Mouse (Mus musculus): Measurements from ENCODE around the gene Aipl1.

The Aipl1 gene

DNA sequence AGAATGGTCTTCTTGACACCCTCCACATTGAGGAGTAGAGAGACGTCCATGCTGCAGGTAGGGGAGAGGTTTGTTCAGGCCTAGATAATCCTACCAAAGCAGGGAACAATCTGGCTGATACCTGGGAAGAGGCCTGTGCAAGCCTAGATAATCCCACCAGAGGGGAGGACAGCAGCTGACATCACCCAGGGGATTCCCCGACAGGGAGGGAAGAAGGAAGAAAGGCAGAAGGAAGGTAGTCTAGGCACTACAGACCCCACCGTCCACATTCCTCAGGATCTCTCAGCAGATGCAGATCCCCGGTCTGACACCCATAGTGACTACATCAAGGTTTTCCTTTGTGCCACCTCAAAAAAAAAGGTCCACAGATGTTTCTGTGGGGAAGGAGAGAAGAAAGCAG, at the start of gene Aipl1:
Aipl1 (minus strand) TSS at position 101 of the 400 bp plus-strand sequence.
- DNase-seq (ENCODE audit: low spot score), result no peak

DNA sequence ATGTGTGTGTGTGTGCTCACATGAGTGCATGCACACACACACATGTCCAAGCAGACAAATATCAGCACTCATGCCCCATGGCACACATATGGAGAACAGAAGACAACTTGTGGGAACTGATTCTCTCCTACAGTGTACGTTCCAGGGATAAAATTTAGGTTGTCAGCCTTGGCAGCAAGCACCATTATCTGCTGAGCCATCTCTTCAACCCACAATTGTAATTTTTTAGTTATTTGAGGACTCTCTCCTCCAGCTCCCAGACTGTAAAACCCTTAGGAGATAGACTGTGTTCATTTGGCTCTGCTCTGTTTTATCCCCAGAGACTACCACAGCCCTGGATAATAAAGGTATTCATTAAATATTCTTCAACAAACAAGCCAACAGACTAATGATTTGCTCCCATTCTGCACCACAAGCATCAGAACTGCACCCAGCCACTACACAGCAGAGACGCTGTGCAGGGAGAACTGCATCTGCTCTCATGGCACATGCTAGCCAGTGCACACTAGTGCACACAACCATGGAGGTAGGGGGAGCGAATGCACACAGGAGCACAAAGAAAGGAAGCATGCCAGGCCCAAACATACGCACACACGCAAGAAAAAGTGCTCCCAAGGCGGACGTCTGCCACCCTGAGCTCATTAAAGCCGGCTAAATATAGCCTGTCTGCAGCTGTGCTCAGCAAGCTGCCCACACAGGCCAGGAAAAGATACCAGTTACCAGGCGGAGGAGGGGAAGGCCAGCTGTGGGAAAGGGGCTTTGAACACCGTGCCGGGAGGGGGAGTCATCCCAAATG, 49.1 kb upstream of the Aipl1 start:
- DNase-seq (ENCODE audit: low spot score), result no peak

DNA sequence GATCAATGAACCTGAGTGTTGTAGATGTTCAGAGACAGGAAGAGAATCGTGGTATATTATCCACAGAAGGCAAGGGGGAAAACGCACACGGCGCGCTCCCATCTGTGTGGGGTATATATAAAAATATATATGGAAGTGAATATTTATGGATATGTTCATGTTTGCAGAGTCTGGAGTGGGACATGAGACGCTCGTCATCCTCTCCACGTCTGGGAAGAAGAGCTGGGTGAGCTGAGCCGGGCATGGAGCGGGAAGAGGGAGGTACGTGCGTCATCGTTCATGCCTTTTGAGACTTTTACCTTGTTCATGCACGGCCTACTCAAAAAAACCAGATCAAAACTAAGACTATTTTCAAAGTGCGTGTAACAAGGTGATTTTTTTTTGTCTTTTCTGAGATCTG, 47.0 kb upstream of the Aipl1 start:
- no peak for DNase-seq (ENCODE audit: low spot score)

DNA sequence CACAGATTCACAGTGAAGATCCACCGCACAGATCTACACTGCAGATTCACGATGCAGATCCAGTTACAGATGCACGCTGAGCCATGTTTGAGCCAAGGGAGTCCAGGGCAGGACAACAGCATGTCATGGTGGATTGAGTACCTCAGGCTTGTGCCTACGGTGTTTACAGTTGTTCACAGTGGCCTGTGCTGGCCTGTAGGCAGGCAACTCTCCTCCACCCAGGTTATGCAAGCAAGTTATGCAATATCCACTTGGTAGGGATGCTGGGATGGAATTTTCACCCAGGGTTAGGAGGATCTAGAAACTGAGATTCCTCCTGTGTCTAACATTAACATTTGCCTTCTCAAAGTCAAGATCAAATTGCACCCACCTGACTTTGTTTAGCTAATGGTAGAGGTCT, 45.3 kb upstream of the Aipl1 start:
- no peak for DNase-seq (ENCODE audit: low spot score)

DNA sequence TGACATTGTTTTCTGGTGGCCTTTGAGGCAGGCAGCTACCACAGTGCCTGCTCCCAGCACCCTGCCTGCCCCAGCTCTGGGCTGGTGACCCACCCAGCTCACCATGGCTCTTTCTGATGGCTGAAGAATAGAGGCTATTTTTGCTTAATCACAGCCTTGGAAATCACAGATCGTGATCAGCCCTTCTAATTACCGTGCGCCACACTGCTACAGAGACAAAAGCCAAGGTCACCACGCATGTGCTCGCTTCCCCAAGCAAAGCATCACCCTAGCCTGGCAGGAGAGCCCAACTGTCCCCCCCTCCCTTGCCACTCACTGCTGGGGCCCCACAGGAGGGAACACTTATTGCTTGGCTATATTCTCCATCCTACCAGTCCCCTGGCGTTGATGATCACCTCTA, 43.2 kb upstream of the Aipl1 start:
- DNase-seq (ENCODE audit: low spot score), result no peak

DNA sequence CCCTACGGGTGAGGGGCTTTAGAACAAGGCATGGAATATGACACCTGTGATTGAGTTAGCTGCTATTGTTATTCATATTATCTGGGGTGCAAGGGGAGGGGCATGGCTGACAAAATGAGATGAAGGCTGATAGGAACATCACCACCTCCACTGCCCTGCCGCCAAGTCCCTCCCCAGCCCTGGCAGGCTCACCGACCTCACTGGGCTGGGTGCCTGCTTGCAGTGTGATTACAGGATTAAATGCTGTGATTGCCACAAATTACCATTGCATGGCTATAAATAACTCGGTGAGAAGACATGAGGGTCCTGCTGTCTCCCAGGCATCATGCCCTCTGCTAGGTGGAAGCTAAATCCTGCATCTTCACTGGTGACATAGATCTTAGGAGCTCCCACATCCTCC, 41.3 kb upstream of the Aipl1 start:
- no peak for DNase-seq (ENCODE audit: low spot score)

DNA sequence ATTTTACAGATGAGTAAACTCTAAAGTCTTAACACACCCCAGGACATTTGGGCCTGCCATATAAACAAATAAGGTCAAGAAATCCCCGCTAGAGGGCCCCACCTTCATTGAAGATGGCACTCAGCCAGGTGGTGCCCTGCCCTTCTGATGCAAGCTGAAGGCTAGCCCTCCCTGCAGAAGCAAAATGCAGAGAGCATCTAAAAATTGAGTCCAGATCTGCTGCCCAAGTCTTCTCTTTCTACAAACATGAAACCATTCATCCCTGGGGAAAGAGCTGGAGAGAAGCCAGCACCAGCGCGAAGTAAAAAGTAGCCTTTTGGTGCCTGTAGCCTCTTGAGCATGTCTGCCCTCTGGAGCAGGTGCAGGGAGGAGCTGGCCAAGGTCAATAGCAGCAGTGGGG, 40.7 kb upstream of the Aipl1 start:
- DNase-seq (ENCODE audit: low spot score), result peak; percentile 64

DNA sequence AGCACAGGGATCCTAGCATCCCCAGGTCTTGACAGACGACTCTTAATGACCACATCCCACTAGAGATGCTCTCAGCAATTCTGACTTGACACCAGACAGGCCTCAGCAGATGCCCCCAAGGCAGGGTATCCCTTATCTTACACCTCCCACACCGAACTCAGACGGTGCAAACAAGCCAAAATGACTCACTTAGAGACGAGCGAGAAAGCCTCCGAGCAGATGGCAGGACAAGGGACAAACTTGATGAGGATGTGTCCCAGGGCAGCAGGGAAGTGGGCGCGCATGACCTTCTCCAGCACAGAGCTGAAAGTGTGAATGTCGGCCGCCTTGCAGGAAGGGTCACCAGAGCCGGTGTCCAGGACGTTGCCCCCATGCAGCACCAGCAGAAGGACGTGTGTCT, 36.9 kb upstream of the Aipl1 start:
- DNase-seq (ENCODE audit: low spot score), result no peak

DNA sequence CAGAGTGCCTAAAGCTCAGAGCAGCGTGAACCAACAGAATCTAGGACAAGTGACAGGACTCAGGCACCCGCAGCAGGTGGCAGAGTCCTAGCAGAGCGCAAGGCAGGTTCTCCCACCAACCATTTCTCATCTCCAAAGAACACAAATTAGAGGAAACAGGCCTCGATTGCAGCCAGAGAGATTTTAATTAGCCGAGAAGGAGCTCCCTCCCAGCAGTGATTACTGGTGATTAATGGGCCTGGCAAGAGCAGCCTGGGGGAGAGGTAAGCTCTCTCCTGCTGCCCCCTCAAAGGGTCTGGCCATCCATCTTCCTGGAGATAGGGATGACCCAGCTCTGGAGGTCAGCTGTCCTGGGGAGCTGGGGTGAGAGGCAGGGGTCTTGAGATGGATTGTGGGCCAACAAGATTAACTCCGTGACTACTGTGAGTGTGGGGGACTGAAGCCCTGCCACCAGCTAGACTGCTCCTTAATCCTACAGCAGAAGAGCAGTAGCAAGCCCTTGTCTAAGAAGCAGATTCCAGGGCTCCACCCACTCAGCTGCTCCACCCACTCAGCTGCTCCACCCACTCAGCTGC, 35.1 kb upstream of the Aipl1 start:
- DNase-seq (ENCODE audit: low spot score), result no peak

DNA sequence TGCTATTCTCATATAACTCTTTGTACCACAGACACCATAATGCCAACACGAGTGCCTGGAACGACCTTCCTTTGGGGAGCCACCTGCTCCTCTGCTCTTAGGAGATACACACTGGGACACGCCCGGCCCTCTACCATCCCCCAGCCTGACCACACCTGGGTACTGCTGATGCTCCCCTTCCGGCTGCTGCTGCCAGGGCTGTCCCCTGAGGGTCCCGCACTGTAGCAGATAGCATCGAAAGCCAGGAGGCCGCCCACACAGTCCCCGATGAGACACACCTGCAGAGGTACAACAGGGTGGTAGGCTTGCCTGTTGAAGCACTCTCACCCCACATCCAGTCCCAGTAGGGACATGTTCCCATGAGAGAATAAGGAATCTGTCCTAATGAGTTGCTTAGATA, 33.4 kb upstream of the Aipl1 start:
- no peak for DNase-seq (ENCODE audit: low spot score)

DNA sequence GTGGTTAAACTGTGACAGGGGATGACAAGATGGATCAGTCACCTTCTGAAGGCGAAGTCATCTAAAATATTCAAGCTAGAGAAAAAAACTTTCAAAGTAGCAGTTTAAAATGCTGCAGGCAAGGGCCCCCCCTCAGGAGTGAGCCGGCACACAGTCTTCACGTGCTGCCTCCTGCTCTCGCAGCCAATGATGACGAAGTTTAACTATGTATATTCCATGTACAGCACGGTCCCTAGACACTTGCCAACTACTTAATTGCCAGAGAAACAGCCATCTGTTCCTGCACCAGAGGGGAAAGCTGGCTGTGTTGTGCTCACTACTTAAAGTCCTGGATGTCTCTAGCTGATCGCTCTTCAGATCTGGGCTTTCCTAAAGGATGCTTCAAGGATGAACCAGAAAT, 30.7 kb upstream of the Aipl1 start:
- no peak for DNase-seq (ENCODE audit: low spot score)

DNA sequence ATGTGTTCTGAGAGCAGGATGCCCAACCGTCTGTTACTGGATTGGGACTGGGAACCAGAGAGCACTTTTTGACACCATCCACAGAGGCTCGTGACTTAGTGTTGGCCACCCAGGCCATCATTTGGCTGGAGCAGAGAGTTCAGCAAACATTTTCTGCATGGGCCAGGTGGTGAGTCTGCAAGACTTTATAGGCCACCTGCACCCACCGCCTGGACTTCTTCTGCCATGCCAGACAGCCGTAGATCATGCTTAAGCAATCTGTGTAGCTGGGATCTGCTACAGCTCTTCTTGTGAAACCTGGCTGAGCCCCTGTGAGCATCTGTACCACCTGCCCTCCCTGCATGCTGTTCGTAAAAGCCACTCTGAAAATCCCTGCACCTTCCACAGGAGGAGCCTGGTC, 30.0 kb upstream of the Aipl1 start:
- no peak for DNase-seq (ENCODE audit: low spot score)

DNA sequence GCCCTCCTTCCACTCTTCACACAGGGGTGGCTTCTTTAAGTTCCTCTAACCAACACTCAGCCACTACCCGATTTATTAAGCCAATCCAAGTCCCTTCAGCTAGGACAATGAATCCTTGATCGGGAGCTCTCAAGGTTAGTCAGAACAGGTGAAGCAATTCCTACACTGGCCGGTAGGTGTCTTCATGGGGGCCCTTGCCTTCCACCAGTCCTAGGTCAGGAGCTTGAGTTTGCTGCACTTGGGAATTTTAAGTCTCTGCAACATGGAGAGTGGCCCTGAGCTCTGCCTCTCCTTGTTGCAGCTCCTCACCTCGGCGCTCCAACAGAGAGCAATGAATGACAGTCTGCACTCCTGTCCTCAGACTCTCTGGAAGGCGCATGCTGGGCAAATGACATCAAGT, 29.0 kb upstream of the Aipl1 start:
- no peak for DNase-seq (ENCODE audit: low spot score)

DNA sequence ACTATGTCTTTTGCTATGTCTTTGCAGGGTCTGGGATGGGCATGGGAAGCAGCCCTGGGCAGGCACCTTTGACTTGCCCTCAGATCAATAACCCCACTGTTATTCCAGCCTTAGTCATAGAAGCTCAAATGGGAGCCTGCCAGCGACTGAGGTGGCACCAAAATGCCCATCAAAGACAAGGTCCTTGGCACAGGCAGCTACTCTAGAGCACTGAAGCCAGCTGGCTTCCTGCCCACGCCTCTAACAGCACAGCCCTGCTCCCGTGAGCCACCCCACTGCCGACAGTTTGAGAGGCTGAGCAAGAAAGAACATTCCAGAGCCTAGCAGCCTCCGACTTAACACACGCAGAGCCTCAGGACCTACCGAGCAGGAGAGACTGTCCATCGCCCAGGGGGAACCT, 27.8 kb upstream of the Aipl1 start:
- DNase-seq (ENCODE audit: low spot score), result no peak

DNA sequence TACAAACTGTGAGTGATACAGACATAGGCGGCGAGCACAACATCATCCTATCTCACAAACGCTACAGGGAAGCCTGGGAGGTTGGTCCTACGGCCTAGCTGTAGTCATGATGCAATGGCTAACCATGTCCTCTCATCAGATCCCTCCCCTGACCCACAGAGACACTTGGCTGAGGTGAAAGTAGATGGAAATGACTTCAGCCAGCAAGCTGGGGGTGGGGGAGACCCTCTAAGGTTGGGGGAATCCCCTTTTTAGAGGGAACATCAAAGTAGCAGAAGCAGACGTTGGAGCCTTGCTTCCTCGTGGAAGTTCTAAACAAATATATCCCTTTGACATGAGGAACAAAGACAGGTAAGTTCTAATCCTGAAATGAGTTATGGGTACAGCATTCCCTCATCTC, 27.1 kb upstream of the Aipl1 start:
- DNase-seq (ENCODE audit: low spot score), result no peak

DNA sequence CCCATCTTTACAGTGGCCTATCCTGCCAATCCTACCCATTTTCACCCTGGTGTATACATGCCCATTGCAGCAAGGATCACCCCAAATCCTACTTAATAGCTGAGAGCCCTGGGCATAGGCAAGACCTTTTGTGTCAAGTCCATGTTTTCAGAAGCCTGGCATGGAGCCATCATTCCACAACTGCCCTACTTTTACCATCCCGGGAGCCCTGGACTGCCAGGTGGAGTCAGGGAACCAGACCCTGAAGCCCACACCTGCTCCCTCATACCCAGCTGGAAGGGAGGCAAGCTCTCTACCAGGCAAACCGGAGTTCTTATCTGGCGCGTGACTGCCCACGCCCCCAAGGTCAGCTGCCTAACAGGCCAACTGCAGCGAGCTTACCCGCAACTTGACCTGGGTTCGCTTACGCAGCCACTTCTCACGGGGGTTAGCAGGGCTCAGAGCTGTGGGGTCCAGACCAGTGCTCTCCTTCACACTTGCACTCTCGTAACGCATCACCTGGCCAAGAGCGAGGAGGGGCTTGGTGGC, 23.8 kb upstream of the Aipl1 start:
- DNase-seq (ENCODE audit: low spot score), result no peak

DNA sequence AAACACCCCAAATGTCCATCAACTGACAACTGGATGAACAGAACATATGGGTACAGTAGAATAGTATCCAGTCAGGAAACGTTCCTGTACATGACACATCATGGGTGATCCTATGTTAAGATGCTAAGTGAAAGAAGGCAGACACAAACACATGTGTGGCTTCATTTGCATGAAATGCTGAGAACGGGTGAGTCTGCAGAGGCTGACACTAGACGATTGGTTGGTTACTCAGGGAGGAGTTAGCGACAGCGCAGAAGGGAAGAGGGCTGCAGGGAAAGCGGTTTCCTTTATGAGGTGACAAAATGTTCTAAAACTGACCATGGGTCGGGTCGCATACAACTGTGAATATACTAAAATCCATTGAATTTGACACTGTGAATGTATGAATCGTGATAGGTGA, 23.1 kb upstream of the Aipl1 start:
- no peak for DNase-seq (ENCODE audit: low spot score)

DNA sequence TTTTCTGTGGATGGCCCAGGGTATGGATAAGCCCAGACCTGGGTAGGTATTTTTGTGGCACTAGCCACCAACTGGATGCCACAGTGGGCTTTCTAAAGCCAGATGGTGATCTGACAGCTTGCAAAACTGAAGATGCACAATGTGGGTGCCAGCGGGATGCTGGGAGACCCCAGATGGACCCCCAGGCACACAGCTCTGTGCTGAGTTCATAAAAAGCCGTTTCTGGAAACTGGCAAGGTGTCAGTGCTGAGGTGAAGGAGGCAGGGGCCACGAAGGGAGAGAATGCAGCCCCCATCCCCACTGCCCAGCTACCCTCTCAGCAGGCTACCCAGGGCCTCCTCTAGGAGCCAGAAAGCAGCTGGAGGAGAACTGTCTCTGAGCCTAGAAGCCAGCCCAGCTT, 19.9 kb upstream of the Aipl1 start:
- no peak for DNase-seq (ENCODE audit: low spot score)

DNA sequence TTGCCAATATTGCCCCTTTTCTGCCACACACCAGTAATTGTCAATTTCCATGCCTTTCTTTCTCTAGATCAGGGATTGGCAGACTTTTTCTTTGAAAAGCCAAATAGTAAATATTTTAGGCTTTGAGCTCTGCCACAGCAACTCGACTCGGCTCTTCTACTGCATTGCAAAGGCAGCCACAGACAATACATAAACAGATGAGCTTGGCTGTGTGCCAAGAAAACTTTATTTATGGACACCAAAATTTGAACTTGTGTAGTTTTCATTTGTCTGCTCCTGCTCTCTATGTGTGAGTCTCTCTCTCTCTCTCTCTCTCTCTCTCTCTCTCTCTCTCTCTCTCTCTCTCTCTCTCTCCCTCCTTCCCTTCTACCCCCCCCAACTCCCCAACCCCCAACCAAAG, 17.9 kb upstream of the Aipl1 start:
- DNase-seq (ENCODE audit: low spot score), result no peak

DNA sequence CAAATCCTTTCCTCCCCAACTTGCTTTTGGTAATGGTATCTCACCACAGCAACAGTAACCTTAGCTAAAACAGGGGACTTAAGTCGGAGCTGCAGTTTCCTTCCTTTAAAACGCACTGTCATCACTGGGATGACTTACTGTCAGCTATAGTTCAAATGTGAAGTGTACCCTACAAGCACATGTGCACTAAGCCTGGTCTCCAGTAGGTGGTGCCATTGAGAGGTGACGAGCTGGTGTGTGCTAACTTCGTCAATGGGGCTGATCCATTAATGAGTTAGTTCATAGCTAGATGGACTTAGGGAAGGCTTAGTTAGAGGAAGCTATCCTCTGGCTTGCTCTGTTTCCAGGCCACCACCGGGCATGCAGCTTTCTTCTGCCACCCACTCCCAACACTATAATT, 15.3 kb upstream of the Aipl1 start:
- peak; percentile 39 for DNase-seq (ENCODE audit: low spot score)

DNA sequence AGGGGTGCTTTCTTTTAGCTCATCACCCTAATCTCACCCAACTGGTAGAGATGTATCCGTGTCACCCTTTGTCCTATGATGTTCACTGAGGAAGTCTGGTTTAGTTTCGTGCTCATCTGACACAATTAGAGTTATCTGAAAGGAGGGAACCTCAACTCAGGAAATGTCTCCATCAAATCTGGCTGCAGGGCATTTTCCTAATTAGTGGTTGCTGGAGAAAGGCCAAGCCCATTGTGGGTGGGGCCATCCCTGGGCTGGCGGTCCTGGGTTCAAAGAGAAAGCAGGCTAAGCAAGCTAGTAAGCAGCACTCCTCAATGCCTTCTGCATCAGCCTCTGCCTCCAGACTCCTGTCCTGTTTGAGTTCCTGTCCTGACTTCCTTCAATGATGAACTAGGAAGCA, 14.9 kb upstream of the Aipl1 start:
- no peak for DNase-seq (ENCODE audit: low spot score)

DNA sequence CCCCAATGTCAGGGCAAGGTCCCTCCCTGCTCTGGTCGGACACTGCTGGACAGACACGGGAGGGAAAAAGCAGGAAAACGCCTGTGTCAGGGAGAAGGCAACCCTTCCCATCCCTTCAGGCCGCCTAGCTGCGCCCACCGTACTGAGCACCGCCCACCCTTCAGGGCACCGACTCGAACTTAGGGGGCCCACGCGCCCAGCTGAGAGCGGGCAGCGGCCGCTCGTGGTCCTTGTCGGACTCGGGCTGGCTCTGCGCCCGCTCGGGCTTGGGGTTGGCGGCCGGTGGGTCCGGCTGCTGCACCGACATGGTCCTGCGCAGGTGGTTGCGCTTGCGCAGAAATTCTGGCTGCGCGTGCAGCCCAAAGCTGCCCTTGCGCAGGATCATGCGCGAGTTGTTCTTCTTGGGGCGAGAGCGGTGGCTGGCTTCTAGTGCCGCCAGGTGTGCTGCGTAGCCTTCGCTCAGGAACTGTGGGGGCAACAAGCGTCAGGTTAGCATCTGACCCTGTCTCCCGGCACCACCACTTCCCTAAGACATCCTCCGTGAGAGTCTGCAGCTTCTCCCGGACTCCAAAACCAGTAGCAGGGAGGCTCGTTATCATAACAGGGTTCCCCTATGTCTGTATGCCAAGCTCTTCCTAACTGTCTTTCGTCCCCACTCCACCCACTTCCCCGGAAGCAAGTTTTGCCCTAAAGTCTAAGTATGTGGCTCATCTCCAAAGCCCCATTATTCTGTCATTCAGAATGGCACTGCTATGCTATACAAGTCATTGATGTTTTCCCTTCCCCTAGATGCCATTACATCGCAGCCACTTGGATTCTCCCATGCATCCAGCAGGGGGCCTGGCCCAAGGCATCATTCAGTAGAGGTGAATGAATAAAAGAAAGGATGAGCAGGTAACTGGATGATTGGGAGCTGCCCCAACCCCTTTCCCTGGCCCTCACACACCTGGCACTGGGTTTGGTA, 13.9 kb upstream of the Aipl1 start:
- peak; percentile 43 for DNase-seq (ENCODE audit: low spot score)
